Mouse (Mus musculus) liver, embryonic 14.5 days (tissue): ENCODE measurements around the gene Itga2.

ENCODE experiments used
- CTCF ChIP-seq: IDR thresholded peaks from 2 replicates; pipeline ENCODE4 v1.5.1; 2016; ENCODE audit warnings: antibody characterized with exemption, low read depth, control low read depth
- EP300 ChIP-seq: IDR thresholded peaks from 2 replicates; pipeline ENCODE4 v1.6.1; 2016; ENCODE audit warnings: antibody characterized with exemption, low read depth

DNA sequence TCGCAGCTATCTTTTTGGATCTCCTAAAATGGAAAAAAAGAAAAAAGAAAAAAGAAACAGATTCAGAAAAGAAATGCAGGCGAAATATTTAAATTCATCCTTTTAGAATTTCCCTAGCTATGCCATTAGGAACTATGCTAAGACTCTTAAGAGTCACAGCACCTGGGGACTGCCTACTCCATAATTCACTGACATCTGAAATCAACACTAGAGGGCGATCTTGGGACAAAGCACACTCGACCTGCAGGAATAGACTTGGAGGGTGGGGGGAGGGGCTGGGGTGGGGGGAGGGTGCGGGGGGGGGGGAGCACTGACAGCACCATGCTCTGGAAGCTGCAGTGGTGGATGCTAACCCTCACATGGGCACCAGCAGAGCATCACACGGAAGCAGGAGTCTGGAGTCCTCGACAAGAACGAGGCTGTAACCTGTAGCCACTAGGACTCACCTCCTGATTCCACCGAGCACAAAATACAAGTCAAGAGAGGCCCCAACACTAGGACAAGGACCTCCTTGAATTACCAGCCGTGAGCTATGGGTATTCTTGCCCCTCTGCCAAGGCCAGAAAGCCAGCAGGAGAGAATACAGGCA, 49.0 kb upstream of the Itga2 start:
- peak; percentile 33; the same call in 1 of the 2 replicates for TF ChIP-seq CTCF
- no peak for TF ChIP-seq EP300
